Mouse (Mus musculus) C2C12 (cell line): Measurements from ENCODE around the gene Trat1. TPM values are rescaled to one million over a fixed set of nuclear protein-coding genes. Genes with fewer than 3 reads are reported as not detected.

Experiments
- H3K27me3 ChIP-seq: one replicate; pipeline ENCODE4 v1.6.1; 2011; ENCODE audit not compliant: control insufficient read depth, insufficient read depth, insufficient read length
- H3K36me3 ChIP-seq: one replicate; pipeline ENCODE4 v1.6.1; 2011; ENCODE audit not compliant: control insufficient read depth, insufficient read depth
- H3K4me3 ChIP-seq: one replicate; pipeline ENCODE4 v1.5.1; 2011; ENCODE audit warnings: mild to moderate bottlenecking, control low read depth; ENCODE audit not compliant: poor library complexity, insufficient read depth, severe bottlenecking
- H3K79me2 ChIP-seq: one replicate; pipeline ENCODE4 v1.6.1; 2011; ENCODE audit not compliant: control insufficient read depth, insufficient read depth
- H3K79me3 ChIP-seq: one replicate; pipeline ENCODE4 v1.6.1; 2011; ENCODE audit warnings: low read depth, control low read depth
- H3ac ChIP-seq: one replicate; pipeline ENCODE3; 2011; ENCODE audit warnings: low read depth; ENCODE audit not compliant: control insufficient read depth, insufficient read length
- CEBPB ChIP-seq: IDR thresholded peaks from one replicate; pipeline ENCODE4 v1.6.1; 2011; ENCODE audit warnings: low read depth, mild to moderate bottlenecking, control low read depth, moderate library complexity
- CTCF ChIP-seq: IDR thresholded peaks from one replicate; pipeline ENCODE4 v1.5.1; 2011; ENCODE audit not compliant: control insufficient read depth, insufficient read depth, insufficient read length
- FOSL1 ChIP-seq: IDR thresholded peaks from one replicate; pipeline ENCODE4 v1.8.0; 2011; ENCODE audit warnings: mild to moderate bottlenecking, low read length; ENCODE audit not compliant: poor library complexity, insufficient read depth, severe bottlenecking
- MAX ChIP-seq: IDR thresholded peaks from one replicate; pipeline ENCODE4 v1.6.1; 2011; ENCODE audit warnings: mild to moderate bottlenecking, control low read depth
- MYOD1 ChIP-seq: IDR thresholded peaks from one replicate; pipeline ENCODE4 v1.6.1; 2011; ENCODE audit warnings: low read depth; ENCODE audit not compliant: control insufficient read depth, insufficient read length
- MYOG ChIP-seq: IDR thresholded peaks from one replicate; pipeline ENCODE4 v1.6.1; 2011; ENCODE audit not compliant: control insufficient read depth, insufficient read length; ENCODE audit errors: extremely low read depth
- USF1 ChIP-seq: IDR thresholded peaks from one replicate; pipeline ENCODE4 v1.6.1; 2011; ENCODE audit warnings: low read depth, mild to moderate bottlenecking, control low read depth, moderate library complexity
- polyA plus RNA-seq: library from polyadenylated mRNA; unstranded; fragments of >200 nt; fragmentation: generic; extraction: Trizol; gene quantifications from one replicate; pipeline ENCODE4 v1.2.1, GENCODE M21; 2012; ENCODE audit warnings: missing spikeins

Trat1 gene
- polyA plus RNA-seq, 1 experiment = not detected

DNA sequence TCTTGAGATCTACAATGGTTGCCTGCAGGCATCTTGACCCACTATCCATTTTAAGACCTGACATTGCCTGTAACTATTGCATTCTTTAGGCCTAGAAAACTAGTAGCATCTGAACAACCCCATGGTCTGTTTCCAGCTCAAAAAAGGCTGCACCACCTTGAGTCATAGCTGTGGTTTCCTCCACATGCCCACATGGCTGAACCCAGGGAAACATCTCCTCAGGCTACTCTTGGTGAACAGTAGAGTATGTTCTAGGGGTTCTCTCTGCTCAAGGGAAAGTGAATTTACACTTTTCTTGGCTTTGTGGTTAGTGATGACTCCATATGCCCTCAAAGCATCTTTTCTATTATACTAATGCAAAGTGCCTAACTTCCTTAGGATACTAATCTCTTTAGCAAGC lies 55.5 kb downstream of the Trat1 start:
- Histone ChIP-seq H3K79me2 (no peaks in the 10 kb centered on the region), H3K4me3 (no peak overlapping the region), H3K79me3 (no peaks in the 10 kb centered on the region), H3ac (no peak overlapping the region), H3K36me3 (no peaks in the 10 kb centered on the region), H3K27me3 (no peaks in the 10 kb centered on the region)
- no peak for TF ChIP-seq CEBPB
- TF ChIP-seq MYOG = no peak
- no peak for TF ChIP-seq MAX
- no peak for TF ChIP-seq FOSL1
- no peak for TF ChIP-seq MYOD1
- no peak for TF ChIP-seq CTCF
- TF ChIP-seq USF1 = no peak

DNA sequence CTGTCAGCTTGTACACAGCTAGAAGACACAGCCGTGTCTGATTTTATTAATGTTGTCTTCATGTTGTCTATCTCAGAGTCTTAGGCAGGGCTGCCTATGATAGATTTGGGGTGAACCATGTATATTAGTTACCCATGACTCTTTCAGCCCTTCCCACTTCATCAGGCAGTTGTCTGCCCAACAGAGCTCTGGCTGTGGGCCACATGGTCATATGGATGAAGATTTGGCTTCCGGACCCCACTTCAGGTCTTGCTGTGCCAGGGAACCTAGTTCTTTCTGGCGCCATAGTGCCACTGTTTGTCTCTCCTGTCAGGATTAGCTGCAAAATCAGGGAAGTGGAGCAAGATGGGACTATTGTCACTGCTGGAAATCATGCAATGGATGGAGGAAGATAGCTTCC lies 69.9 kb downstream of the Trat1 start:
- no peak overlapping the region for H3K4me3 ChIP-seq
- no peaks in the 10 kb centered on the region for H3K79me2 ChIP-seq
- H3K79me3 ChIP-seq = no peaks in the 10 kb centered on the region
- no peak for TF ChIP-seq USF1
- no peak for TF ChIP-seq CTCF
- TF ChIP-seq MAX = no peak
- no peak for TF ChIP-seq CEBPB
- no peak for TF ChIP-seq MYOG
- no peak for TF ChIP-seq MYOD1
- TF ChIP-seq FOSL1 = no peak
- H3K36me3 ChIP-seq = no peaks in the 10 kb centered on the region
- no peaks in the 10 kb centered on the region for H3K27me3 ChIP-seq
- H3ac ChIP-seq = no peak overlapping the region

Other genes starting within 250 kb of the Trat1 start
- gene Retnlb, start 44.8 kb upstream of the Trat1 start, polyA plus RNA-seq = not detected
- gene Retnla, start 70.5 kb upstream of the Trat1 start, polyA plus RNA-seq = not detected
- gene Retnlg, start 100.6 kb upstream of the Trat1 start, polyA plus RNA-seq = not detected
- gene Dzip3, start 222.1 kb upstream of the Trat1 start, polyA plus RNA-seq = 3.3 TPM
- gene Cip2a, start 222.2 kb upstream of the Trat1 start, polyA plus RNA-seq = 12.6 TPM